Mouse (Mus musculus) hindbrain, embryonic 12.5 days (tissue): ENCODE results near the gene P2ry6. TPM values are rescaled to one million over a fixed set of nuclear protein-coding genes. Genes with fewer than 3 reads are reported as not detected.

Experiments
- ATAC-seq: fragments of 200-750 bp; cut with Nextera tagmentation; 2 replicates; pipeline ENCODE4 v1.8.0; 2017; ENCODE audit warnings: moderate TSS enrichment; ENCODE audit not compliant: low FRiP score
- H3K27ac ChIP-seq: fragments of 300-500 bp; sonication (generic); 2 replicates; pipeline ENCODE4 v1.5.1; 2016; ENCODE audit warnings: mild to moderate bottlenecking
- H3K27me3 ChIP-seq: fragments of 300-500 bp; sonication (generic); 2 replicates; pipeline ENCODE4 v1.6.1; 2016; ENCODE audit warnings: mild to moderate bottlenecking
- H3K36me3 ChIP-seq: fragments of 300-500 bp; sonication (generic); 2 replicates; pipeline ENCODE4 v1.6.1; 2016; ENCODE audit warnings: mild to moderate bottlenecking
- H3K4me1 ChIP-seq: fragments of 300-500 bp; sonication (generic); 2 replicates; pipeline ENCODE4 v1.6.1; 2016
- H3K4me2 ChIP-seq: fragments of 300-500 bp; sonication (generic); replicated peaks from 2 replicates; pipeline ENCODE4 v1.6.1; 2016; ENCODE audit warnings: mild to moderate bottlenecking
- H3K4me3 ChIP-seq: fragments of 300-500 bp; sonication (generic); 2 replicates; pipeline ENCODE4 v1.5.1; 2016; ENCODE audit warnings: mild to moderate bottlenecking
- H3K9ac ChIP-seq: fragments of 300-500 bp; sonication (generic); 2 replicates; pipeline ENCODE4 v1.6.1; 2016; ENCODE audit warnings: mild to moderate bottlenecking, moderate library complexity
- H3K9me3 ChIP-seq: fragments of 300-500 bp; sonication (generic); replicated peaks from 2 replicates; pipeline ENCODE4 v1.6.1; 2016; ENCODE audit warnings: mild to moderate bottlenecking
- WGBS: fragments of 180-500 bp; shearing (Covaris S2); methylation state at CpG from one replicate; pipeline ENCODE4 v1.1.7; 2016; 5-methylcytosine and 5-hydroxymethylcytosine counted together
- polyA plus RNA-seq: library from polyadenylated mRNA; unstranded; fragments of >200 nt; fragmentation: Nextera tagmentation; extraction: Ambion mirVana; gene quantifications from 2 replicates; pipeline ENCODE4 v1.2.1, GENCODE M21; 2016

Gene P2ry6
- polyA plus RNA-seq, 1 experiment from 2014 or later, result 2.8 TPM

GRCm38 (mm10) chr7:100919006-100919808 lies 55.2 kb downstream of the P2ry6 start:
- Histone ChIP-seq H3K4me3 (no peak overlapping the region), H3K4me1 (peaks cover 53% of the 10 kb centered on the region), H3K9ac (no peak overlapping the region), H3K9me3 (no peaks in the 10 kb centered on the region), H3K36me3 (peaks cover 19% of the 10 kb centered on the region), H3K27me3 (no peaks in the 10 kb centered on the region), H3K27ac (peak overlapping the region; percentile 53), H3K4me2 (0 out of 2 replicates have a peak overlapping the region, but pooled peaks have one; percentile 13)
- no peak for ATAC-seq
- 44% methylated on average over 7 of the region's 7 CpGs for WGBS

- H3K27ac ChIP-seq, result peak overlapping the region; percentile 44
- peaks cover 42% of the 10 kb centered on the region for H3K4me1 ChIP-seq
- 67% methylated on average over 9 of the region's 9 CpGs for WGBS
- H3K9me3 ChIP-seq, result no peaks in the 10 kb centered on the region
- H3K4me2 ChIP-seq, result no peak overlapping the region
- H3K4me3 ChIP-seq, result no peak overlapping the region
- no peaks in the 10 kb centered on the region for H3K27me3 ChIP-seq
- peak overlapping the region; percentile 23; the same call in 1 of the 2 replicates for H3K9ac ChIP-seq
- peaks cover 17% of the 10 kb centered on the region for H3K36me3 ChIP-seq
- ATAC-seq, result no peak
Observed at GRCm38 (mm10) chr7:100918176-100918575, 56.3 kb downstream of the P2ry6 start.

GRCm38 (mm10) chr7:100917751-100918150 lies 56.7 kb downstream of the P2ry6 start:
- Histone ChIP-seq H3K27me3 (no peaks in the 10 kb centered on the region), H3K4me3 (no peak overlapping the region), H3K9me3 (no peaks in the 10 kb centered on the region), H3K27ac (no peak overlapping the region), H3K36me3 (peaks cover 15% of the 10 kb centered on the region), H3K4me1 (peaks cover 39% of the 10 kb centered on the region), H3K4me2 (no peak overlapping the region), H3K9ac (peak overlapping the region; percentile 23; the same call in 1 of the 2 replicates)
- no peak for ATAC-seq
- WGBS, result 70% methylated on average over 6 of the region's 6 CpGs

- Histone ChIP-seq H3K9ac (no peak overlapping the region), H3K4me1 (peaks cover 48% of the 10 kb centered on the region), H3K27me3 (no peaks in the 10 kb centered on the region), H3K36me3 (peaks cover 15% of the 10 kb centered on the region), H3K4me2 (no peak overlapping the region), H3K4me3 (no peak overlapping the region), H3K27ac (no peak overlapping the region), H3K9me3 (no peaks in the 10 kb centered on the region)
- WGBS, result 80% methylated on average over 6 of the region's 6 CpGs
- no peak for ATAC-seq
Observed at GRCm38 (mm10) chr7:100916526-100916925, 57.9 kb downstream of the P2ry6 start.

- H3K4me2 ChIP-seq, result no peak overlapping the region
- H3K9ac ChIP-seq, result no peak overlapping the region
- WGBS, result 83% methylated on average over 5 of the region's 5 CpGs
- peaks cover 58% of the 10 kb centered on the region for H3K4me1 ChIP-seq
- peaks cover 12% of the 10 kb centered on the region; the same call in 1 of the 2 replicates for H3K36me3 ChIP-seq
- H3K27me3 ChIP-seq, result no peaks in the 10 kb centered on the region
- no peak for ATAC-seq
- H3K27ac ChIP-seq, result no peak overlapping the region
- no peaks in the 10 kb centered on the region for H3K9me3 ChIP-seq
- H3K4me3 ChIP-seq, result no peak overlapping the region
Observed at GRCm38 (mm10) chr7:100915204-100915603, 59.2 kb downstream of the P2ry6 start.

GRCm38 (mm10) chr7:100911791-100912190 lies 62.7 kb downstream of the P2ry6 start:
- Histone ChIP-seq H3K27me3 (no peaks in the 10 kb centered on the region), H3K4me1 (peaks cover 27% of the 10 kb centered on the region), H3K27ac (peak overlapping the region; percentile 40; the same call in 1 of the 2 replicates), H3K36me3 (peaks cover 7% of the 10 kb centered on the region; the same call in 1 of the 2 replicates), H3K4me3 (no peak overlapping the region), H3K4me2 (0 out of 2 replicates have a peak overlapping the region, but pooled peaks have one; percentile 4), H3K9ac (peak overlapping the region; percentile 23; the same call in 1 of the 2 replicates), H3K9me3 (no peaks in the 10 kb centered on the region)
- 40% methylated on average over 9 of the region's 9 CpGs for whole genome bisulfite sequencing
- ATAC-seq, result no peak

- Histone ChIP-seq H3K9ac (peak overlapping the region; percentile 23; the same call in 1 of the 2 replicates), H3K27ac (peak overlapping the region; percentile 40), H3K9me3 (no peaks in the 10 kb centered on the region), H3K36me3 (0 out of 2 replicates have a peak, but pooled peaks cover 3% of the 10 kb centered on the region), H3K4me3 (no peak overlapping the region), H3K27me3 (no peaks in the 10 kb centered on the region), H3K4me1 (peaks cover 25% of the 10 kb centered on the region), H3K4me2 (peak overlapping the region; percentile 4; the same call in 1 of the 2 replicates)
- ATAC-seq, result peak; percentile 27; the same call in 1 of the 2 replicates
- whole genome bisulfite sequencing, result 6% methylated on average over 2 of the region's 2 CpGs
Observed at GRCm38 (mm10) chr7:100911246-100911770, 63.1 kb downstream of the P2ry6 start.

- no peaks in the 10 kb centered on the region for H3K9me3 ChIP-seq
- H3K9ac ChIP-seq, result no peak overlapping the region
- WGBS, result 52% methylated on average over 8 of the region's 8 CpGs
- no peak overlapping the region for H3K4me3 ChIP-seq
- no peak overlapping the region; the same call in 1 of the 2 replicates for H3K27ac ChIP-seq
- H3K36me3 ChIP-seq, result no peaks in the 10 kb centered on the region
- no peaks in the 10 kb centered on the region for H3K27me3 ChIP-seq
- H3K4me1 ChIP-seq, result peaks cover 25% of the 10 kb centered on the region
- no peak overlapping the region for H3K4me2 ChIP-seq
- ATAC-seq, result no peak
Observed at GRCm38 (mm10) chr7:100908567-100908966, 65.9 kb downstream of the P2ry6 start.

GRCm38 (mm10) chr7:100908061-100908460 lies 66.4 kb downstream of the P2ry6 start:
- Histone ChIP-seq H3K4me2 (no peak overlapping the region), H3K27ac (no peak overlapping the region; the same call in 1 of the 2 replicates), H3K9ac (no peak overlapping the region), H3K4me1 (peaks cover 25% of the 10 kb centered on the region), H3K9me3 (no peaks in the 10 kb centered on the region), H3K4me3 (no peak overlapping the region), H3K36me3 (no peaks in the 10 kb centered on the region), H3K27me3 (no peaks in the 10 kb centered on the region)
- ATAC-seq, result no peak
- 79% methylated on average over 8 of the region's 8 CpGs for WGBS

- Histone ChIP-seq H3K4me3 (no peak overlapping the region), H3K4me1 (peaks cover 22% of the 10 kb centered on the region), H3K27ac (no peak overlapping the region), H3K36me3 (no peaks in the 10 kb centered on the region), H3K4me2 (no peak overlapping the region), H3K9ac (no peak overlapping the region), H3K27me3 (no peaks in the 10 kb centered on the region), H3K9me3 (no peaks in the 10 kb centered on the region)
- 10% methylated on average over 1 of the region's 1 CpGs for WGBS
- no peak for ATAC-seq
Observed at GRCm38 (mm10) chr7:100907231-100907630, 67.2 kb downstream of the P2ry6 start.

- H3K9me3 ChIP-seq, result no peaks in the 10 kb centered on the region
- no peak for ATAC-seq
- 88% methylated on average over 10 of the region's 10 CpGs for WGBS
Observed at GRCm38 (mm10) chr7:100906029-100906789, 68.2 kb downstream of the P2ry6 start.

GRCm38 (mm10) chr7:100905037-100905436 lies 69.4 kb downstream of the P2ry6 start:
- Histone ChIP-seq H3K27ac (no peak overlapping the region), H3K27me3 (no peaks in the 10 kb centered on the region), H3K4me1 (no peaks in the 10 kb centered on the region; the same call in 1 of the 2 replicates), H3K9me3 (no peaks in the 10 kb centered on the region), H3K9ac (no peak overlapping the region), H3K4me2 (no peak overlapping the region), H3K36me3 (no peaks in the 10 kb centered on the region), H3K4me3 (no peak overlapping the region)
- WGBS, result 88% methylated on average over 7 of the region's 7 CpGs
- ATAC-seq, result no peak

More at GRCm38 (mm10) chr7:100906029-100906789, 68.2 kb downstream of the P2ry6 start:
- H3K4me3 ChIP-seq, result no peak overlapping the region
- no peaks in the 10 kb centered on the region for H3K27me3 ChIP-seq
- no peaks in the 10 kb centered on the region for H3K36me3 ChIP-seq
- peaks cover 12% of the 10 kb centered on the region for H3K4me1 ChIP-seq
- no peak overlapping the region for H3K4me2 ChIP-seq
- H3K27ac ChIP-seq, result no peak overlapping the region
- no peak overlapping the region for H3K9ac ChIP-seq
